Mouse (Mus musculus) embryo, embryonic 10 days (tissue): ENCODE data around the gene Prrx2.

Experiments used
- DNase-seq: peaks from one replicate; pipeline ENCODE4 v3.0.0-alpha.2; 2015; ENCODE audit warnings: low spot score

The Prrx2 gene

GRCm38 (mm10) chr2:30823385-30824153, 11.2 kb upstream of the Prrx2 start:
- no peak for DNase-seq

GRCm38 (mm10) chr2:30826825-30827748, 7.7 kb upstream of the Prrx2 start:
- DNase-seq: peak; percentile 68

- DNase-seq: peak; percentile 96
Observed at GRCm38 (mm10) chr2:30827749-30828475, 6.9 kb upstream of the Prrx2 start.

DNA sequence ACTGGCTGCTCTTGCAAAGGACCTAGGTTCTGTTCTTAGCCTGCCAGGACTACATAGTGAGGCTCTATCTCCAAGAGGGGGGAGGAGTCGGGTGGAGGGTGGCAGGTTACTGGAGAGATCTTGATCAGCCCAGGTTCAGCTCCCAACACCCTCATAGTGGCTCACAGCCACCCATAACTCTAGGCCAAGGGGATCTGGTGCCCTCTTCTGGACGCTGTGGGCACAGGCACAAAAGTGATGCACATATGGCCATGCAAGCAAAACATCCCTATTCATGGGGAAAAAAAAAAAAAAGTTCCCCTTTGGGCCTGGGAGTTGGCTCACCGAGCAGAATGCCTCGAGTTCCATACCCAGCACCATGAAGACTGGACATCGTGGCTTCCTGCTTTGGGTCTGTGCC, 5.5 kb upstream of the Prrx2 start:
- peak; percentile 65 for DNase-seq

DNA sequence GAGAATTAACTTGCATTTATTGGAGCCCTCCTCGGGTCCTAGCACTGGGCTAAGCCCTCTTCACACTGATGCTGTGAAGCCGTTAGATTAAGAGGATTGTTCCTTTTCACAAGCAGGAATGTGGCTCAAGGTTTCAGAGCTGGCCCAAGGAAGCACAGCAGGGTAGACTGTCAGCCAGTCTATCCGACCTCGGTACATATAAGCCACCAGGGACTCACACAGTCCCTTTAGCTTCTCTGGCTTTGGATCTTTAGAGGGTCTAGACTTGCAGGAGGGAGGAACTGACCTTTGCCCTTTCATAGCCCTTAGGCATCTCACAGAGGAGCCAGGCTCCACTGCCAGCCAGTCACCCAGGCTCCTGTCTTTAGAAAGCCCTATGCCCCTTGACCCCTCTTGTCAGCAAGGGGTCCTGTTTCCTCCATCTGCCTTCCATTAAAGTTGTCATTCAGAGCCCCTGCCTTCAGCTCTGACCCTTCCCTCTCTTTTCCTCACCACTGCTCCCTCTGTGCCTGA, 4.4 kb upstream of the Prrx2 start, which contains the start of gene Asb6:
TSS of gene Asb6 (minus strand) at position 51 of the 513 bp plus-strand sequence.
- peak; percentile 90 for DNase-seq

- DNase-seq: peak; percentile 74
Observed at GRCm38 (mm10) chr2:30833644-30834043, 1.1 kb upstream of the Prrx2 start.

DNA sequence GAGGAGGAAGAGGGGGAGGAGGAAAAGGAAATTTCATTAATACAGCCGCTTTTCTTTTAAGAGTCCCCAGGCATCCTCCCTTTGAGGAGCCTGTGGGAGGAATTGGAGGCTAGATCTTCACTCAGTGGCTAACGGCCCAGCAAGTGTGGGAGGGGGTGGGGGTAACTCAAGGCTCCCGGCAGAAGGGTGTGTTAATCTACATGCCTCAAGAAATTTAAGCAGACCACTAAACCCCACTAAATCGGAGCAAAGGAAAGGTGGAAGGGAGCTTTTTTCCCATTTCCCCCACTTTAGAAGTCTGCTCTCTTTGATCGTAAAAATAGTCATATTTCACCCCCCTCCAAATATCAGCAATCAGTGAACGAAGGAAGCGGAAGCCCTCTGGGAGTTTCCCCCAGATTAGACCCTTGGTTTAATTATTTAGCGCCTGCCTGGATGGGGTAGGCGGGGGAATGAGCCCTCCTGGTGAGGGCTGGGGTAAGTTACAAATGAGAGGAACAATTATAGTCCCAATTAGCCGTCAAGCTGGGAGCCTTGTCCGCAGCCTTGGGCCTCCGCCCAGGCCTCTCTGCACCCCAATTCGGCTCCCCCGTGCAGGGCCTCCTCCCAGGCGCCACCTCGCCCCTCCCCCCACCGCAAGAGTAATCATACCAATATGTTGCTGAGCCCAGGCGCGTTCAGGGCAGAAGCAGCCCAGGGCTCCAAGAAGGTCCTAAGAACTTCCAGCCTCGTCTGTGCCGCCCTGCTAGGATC, 1.6 kb downstream of the Prrx2 start:
- DNase-seq: peak; percentile 37

- DNase-seq: no peak
Observed at GRCm38 (mm10) chr2:30842615-30843014, 7.8 kb downstream of the Prrx2 start.

GRCm38 (mm10) chr2:30845152-30846070, 10.6 kb downstream of the Prrx2 start:
- peak; percentile 55 for DNase-seq

- DNase-seq: peak; percentile 67
Observed at GRCm38 (mm10) chr2:30846236-30846635, 11.5 kb downstream of the Prrx2 start.

- DNase-seq: peak; percentile 63
Observed at GRCm38 (mm10) chr2:30846723-30847122, 12.0 kb downstream of the Prrx2 start.

GRCm38 (mm10) chr2:30848184-30848583, 13.4 kb downstream of the Prrx2 start:
- DNase-seq: no peak

- DNase-seq: no peak
Observed at GRCm38 (mm10) chr2:30850581-30850980, 15.8 kb downstream of the Prrx2 start.

GRCm38 (mm10) chr2:30852771-30853313, 18.1 kb downstream of the Prrx2 start:
- no peak for DNase-seq

DNA sequence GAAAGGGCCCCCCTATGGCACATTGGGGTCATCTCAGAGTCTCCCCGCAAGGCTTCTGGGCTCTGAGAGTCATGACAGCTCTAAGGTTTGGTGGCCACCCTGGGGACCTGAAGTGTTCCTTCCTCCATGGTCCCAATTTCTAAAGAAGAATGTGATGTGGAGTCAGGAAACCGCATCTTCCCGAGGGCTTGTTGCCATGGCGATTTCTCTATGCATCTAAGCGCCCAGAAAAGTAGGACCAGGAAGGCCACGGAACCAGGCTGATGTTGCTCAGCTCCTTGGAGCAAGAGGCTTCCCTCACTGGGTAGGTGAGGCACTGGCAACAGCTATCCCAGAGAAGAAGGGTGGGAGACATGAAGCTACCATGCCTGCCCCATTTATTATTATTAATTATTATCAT, 22.3 kb downstream of the Prrx2 start:
- no peak for DNase-seq

- no peak for DNase-seq
Observed at GRCm38 (mm10) chr2:30859782-30860181, 25.0 kb downstream of the Prrx2 start.

- no peak for DNase-seq
Observed at GRCm38 (mm10) chr2:30862081-30862480, 27.3 kb downstream of the Prrx2 start.

- no peak for DNase-seq
Observed at GRCm38 (mm10) chr2:30863574-30863973, 28.8 kb downstream of the Prrx2 start.

DNA sequence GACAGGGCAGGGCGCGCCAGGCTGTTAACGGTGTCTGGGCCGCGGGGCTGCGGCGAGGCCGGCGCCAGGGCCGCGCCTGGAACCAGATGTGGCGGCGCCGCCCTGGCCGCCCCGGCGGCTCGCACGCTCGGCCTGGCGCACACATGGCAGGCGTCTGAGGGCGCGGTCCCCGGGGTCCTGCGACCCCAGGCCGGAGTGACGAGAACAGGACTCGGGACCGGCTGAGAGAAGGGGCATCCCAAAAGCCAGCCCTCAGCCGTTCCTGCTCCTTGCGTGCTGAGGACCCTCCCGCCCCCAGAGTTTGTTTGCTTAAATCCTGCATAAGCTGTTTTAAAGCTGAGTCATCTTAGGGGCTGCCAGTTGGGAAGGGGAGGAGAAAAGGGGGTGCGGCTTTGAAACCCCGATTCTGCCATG, 30.2 kb downstream of the Prrx2 start:
- no peak for DNase-seq

DNA sequence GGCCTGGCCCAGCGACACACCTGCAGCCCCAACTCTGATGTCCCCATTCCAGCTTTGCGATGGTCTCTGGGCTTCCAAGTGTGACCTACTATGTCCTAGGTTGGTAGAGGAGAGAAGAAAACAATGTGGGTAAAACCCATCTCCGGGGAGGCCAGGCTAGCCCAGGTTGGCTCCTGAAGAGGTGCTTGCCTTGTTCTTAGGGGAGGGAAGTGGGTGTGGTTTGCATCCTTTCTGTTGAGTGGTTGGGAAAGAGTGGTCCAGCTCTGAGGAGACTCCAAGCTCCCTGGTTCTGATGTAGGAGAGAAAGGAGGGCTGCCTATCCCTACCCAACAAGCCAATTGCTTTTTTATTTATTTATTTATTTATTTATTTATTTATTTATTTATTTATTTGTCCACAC, 30.7 kb downstream of the Prrx2 start:
- no peak for DNase-seq
